Mouse (Mus musculus): ENCODE measurements around the gene Klhl2.

GRCm38 (mm10) chr8:64711544-64711943 lies 138.3 kb downstream of the Klhl2 start:
- TF ChIP-seq CTCF (IDR thresholded peaks at IDR 0.05; ENCODE audit: low read depth, low read length): no peak
- no peak for TF ChIP-seq POLR2A (IDR thresholded peaks at IDR 0.05; ENCODE audit: insufficient read depth, low read length)
- no peak for TF ChIP-seq EP300 (IDR thresholded peaks at IDR 0.05; ENCODE audit: insufficient read depth, low read depth, low read length)

All from ES-Bruce4 (cell line).